Mouse (Mus musculus) lung, embryonic 14.5 days (tissue): ENCODE measurements at regions not wholly inside any gene's neighbourhood (a gene's known extent, or its start where the extent isn't known, plus 50 kb on each side); places are given as distances from the start of the nearest gene placed in this dataset.

Experiments used
- ATAC-seq: fragments of 200-750 bp; cut with Nextera tagmentation; 2 replicates; pipeline ENCODE4 v1.8.0; 2017; ENCODE audit warnings: mild to moderate bottlenecking, moderate TSS enrichment, moderate library complexity; ENCODE audit not compliant: insufficient read depth
- DNase-seq: peaks from one replicate; pipeline ENCODE4 v3.0.0-alpha.2; 2015
- H3K27ac ChIP-seq: fragments of 300-500 bp; sonication (generic); 2 replicates; pipeline ENCODE4 v1.5.1; 2014; ENCODE audit warnings: low read depth, mild to moderate bottlenecking, moderate library complexity
- H3K27me3 ChIP-seq: fragments of 300-500 bp; sonication (generic); 2 replicates; pipeline ENCODE4 v1.6.1; 2014; ENCODE audit warnings: low read length, control low read depth; ENCODE audit not compliant: insufficient read depth
- H3K36me3 ChIP-seq: fragments of 300-500 bp; sonication (generic); 2 replicates; pipeline ENCODE4 v1.6.1; 2014; ENCODE audit warnings: control low read depth; ENCODE audit not compliant: insufficient read depth
- H3K4me1 ChIP-seq: fragments of 300-500 bp; sonication (generic); 2 replicates; pipeline ENCODE4 v1.6.1; 2014; ENCODE audit warnings: antibody characterized with exemption, control low read depth; ENCODE audit not compliant: insufficient read depth
- H3K4me2 ChIP-seq: fragments of 300-500 bp; sonication (generic); 2 replicates; pipeline ENCODE4 v1.6.1; 2014; ENCODE audit warnings: mild to moderate bottlenecking
- H3K4me3 ChIP-seq: fragments of 300-500 bp; sonication (generic); 2 replicates; pipeline ENCODE4 v1.5.1; 2014; ENCODE audit warnings: low read depth, low read length
- H3K9ac ChIP-seq: fragments of 300-500 bp; sonication (generic); 2 replicates; pipeline ENCODE4 v1.6.1; 2014
- H3K9me3 ChIP-seq: fragments of 300-500 bp; sonication (generic); 2 replicates; pipeline ENCODE4 v1.6.1; 2016; ENCODE audit warnings: low read depth, low read length, control low read depth
- CTCF ChIP-seq: IDR thresholded peaks from 2 replicates; pipeline ENCODE4 v1.5.1; 2016; ENCODE audit warnings: antibody characterized with exemption, low read depth
- WGBS: fragments of 180-500 bp; shearing (Covaris S2); extraction: QIAGEN DNeasy Blood & Tissue Kit; methylation state at CpG from one replicate; pipeline ENCODE4 v1.1.7; 2014; 5-methylcytosine and 5-hydroxymethylcytosine counted together

DNA sequence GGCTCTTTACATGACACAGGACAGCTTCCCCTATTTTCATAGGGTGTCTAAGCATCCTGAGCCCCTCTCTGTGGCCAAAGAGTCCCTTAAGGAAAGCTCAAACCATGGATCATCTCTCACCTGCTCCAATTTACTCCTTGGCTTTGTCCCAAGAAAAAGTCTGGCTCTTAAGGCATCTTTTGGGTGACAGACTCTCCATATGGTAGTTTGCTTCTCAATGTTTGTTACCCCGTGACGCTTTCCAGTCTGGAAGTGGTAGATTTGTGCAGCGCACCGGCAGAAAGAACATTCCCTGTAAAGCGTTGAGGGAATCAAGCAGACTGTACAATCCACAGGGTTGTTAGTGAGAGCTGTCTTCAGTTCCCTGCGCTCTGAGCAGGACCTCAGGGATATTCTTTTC lies 350.8 kb upstream of the Arid1b start:
- ATAC-seq = no peak
- Histone ChIP-seq H3K4me1 (no peaks in the 10 kb centered on the region), H3K27me3 (no peaks in the 10 kb centered on the region), H3K9me3 (no peaks in the 10 kb centered on the region), H3K36me3 (no peaks in the 10 kb centered on the region), H3K9ac (no peak overlapping the region), H3K4me3 (no peak overlapping the region), H3K4me2 (no peak overlapping the region), H3K27ac (no peak overlapping the region)
- no peak for TF ChIP-seq CTCF
- DNase-seq = no peak
- 56% methylated on average over 6 of the region's 6 CpGs for WGBS

DNA sequence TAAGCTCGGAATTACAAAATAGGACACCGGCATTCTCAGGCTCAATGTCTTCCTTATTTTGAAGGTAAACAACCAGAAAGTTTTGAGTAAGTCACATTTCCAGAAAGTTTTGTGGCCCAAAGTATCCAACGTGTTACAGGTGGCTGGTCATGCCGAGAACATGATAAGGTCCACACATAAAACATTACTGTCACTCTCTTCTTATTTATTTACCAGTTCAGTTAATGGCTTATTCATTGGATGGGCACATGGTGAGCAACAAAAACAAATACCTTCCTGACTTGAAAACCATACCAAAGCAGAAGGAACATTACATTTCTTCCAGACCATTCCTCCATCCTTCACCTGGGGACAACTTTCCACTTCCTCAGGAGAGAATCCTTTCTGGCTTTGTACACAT lies 345.5 kb upstream of the Arid1b start:
- 75% methylated on average over 4 of the region's 4 CpGs for WGBS
- TF ChIP-seq CTCF = no peak

DNA sequence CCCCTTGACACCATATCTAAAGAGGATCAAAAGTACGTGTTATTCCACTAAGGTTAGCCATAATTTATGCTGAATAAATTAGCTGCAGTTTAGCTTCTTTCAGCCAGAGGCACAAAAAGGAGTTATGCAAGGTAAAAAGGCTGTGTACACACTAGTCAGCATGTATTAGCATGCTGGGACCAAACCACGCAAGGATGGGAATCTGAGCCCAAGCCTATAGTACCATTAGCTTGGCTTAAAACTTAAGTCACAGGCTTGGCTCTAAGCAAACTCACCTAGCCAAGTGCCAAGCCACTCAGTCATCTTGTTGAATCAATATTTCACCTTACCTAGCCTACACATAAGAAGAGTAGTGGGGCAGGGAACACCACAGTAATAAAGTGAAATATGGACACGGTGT lies 339.9 kb upstream of the Arid1b start:
- TF ChIP-seq CTCF = no peak

More for the DNA sequence above, 345.5 kb upstream of the Arid1b start:
- no peak overlapping the region for H3K4me2 ChIP-seq
- ATAC-seq (no peak), DNase-seq (no peak)
- H3K4me3 ChIP-seq = no peak overlapping the region
- no peaks in the 10 kb centered on the region for H3K9me3 ChIP-seq
- no peaks in the 10 kb centered on the region for H3K4me1 ChIP-seq
- no peaks in the 10 kb centered on the region for H3K36me3 ChIP-seq
- H3K27ac ChIP-seq = no peak overlapping the region
- H3K27me3 ChIP-seq = no peaks in the 10 kb centered on the region
- H3K9ac ChIP-seq = no peak overlapping the region

DNA sequence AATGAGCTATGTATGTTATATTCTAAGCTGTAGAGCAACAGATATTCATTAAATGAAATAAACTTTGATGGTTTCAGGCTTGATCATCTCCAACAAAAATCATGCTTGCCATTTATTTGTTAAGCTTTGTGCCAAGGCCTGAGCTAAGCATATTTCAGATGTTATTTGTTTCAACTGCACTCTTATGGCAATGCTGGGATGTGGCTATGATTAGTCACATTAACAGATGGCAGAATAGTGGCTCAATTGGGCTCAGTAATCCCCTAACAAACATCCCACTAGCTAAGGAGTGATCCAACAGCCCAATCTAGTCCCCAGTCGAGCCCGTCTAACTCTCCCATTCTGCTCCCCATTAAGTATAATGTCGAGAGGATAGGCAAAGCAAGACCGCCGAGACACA lies 332.1 kb upstream of the Arid1b start:
- 88% methylated on average over 5 of the region's 5 CpGs for WGBS
- no peaks in the 10 kb centered on the region for H3K4me1 ChIP-seq
- no peak overlapping the region for H3K4me2 ChIP-seq
- H3K36me3 ChIP-seq = no peaks in the 10 kb centered on the region
- no peaks in the 10 kb centered on the region for H3K27me3 ChIP-seq
- no peak overlapping the region for H3K9ac ChIP-seq
- no peaks in the 10 kb centered on the region for H3K9me3 ChIP-seq
- H3K27ac ChIP-seq = no peak overlapping the region
- DNase-seq (no peak), ATAC-seq (no peak)
- TF ChIP-seq CTCF = no peak
- H3K4me3 ChIP-seq = no peak overlapping the region

More for the DNA sequence above, 339.9 kb upstream of the Arid1b start:
- Histone ChIP-seq H3K4me3 (no peak overlapping the region), H3K27ac (no peak overlapping the region), H3K4me2 (no peak overlapping the region), H3K9me3 (no peaks in the 10 kb centered on the region), H3K9ac (no peak overlapping the region), H3K4me1 (no peaks in the 10 kb centered on the region), H3K36me3 (no peaks in the 10 kb centered on the region), H3K27me3 (no peaks in the 10 kb centered on the region)
- WGBS = 78% methylated on average over 3 of the region's 3 CpGs
- ATAC-seq (no peak), DNase-seq (no peak)

DNA sequence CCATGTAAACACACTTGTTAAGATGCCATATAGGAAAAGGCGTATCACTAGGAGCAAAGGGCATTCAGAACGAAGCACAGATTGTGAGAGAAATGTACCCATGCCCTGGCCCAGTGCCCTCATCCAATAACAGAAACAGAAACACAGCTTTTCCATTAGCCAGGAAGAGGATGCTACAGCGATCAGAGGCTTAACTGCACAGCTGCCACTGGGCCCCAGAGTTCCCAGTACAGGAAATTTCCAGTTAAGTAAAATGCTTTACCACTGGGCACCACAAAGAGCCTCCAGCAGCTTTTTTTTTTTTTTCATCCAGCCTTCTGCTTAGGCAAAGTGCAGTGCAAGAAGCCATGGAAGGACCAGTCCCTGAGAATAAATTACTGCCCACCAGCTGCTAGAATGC lies 325.6 kb upstream of the Arid1b start:
- DNase-seq = no peak
- H3K9me3 ChIP-seq = no peaks in the 10 kb centered on the region
- H3K36me3 ChIP-seq = no peaks in the 10 kb centered on the region
- no peak overlapping the region for H3K9ac ChIP-seq
- 67% methylated on average over 3 of the region's 3 CpGs for WGBS
- ATAC-seq = no peak
- no peak for TF ChIP-seq CTCF
- no peak overlapping the region for H3K4me2 ChIP-seq
- no peak overlapping the region for H3K27ac ChIP-seq
- no peak overlapping the region for H3K4me3 ChIP-seq
- H3K4me1 ChIP-seq = no peaks in the 10 kb centered on the region
- no peaks in the 10 kb centered on the region for H3K27me3 ChIP-seq

DNA sequence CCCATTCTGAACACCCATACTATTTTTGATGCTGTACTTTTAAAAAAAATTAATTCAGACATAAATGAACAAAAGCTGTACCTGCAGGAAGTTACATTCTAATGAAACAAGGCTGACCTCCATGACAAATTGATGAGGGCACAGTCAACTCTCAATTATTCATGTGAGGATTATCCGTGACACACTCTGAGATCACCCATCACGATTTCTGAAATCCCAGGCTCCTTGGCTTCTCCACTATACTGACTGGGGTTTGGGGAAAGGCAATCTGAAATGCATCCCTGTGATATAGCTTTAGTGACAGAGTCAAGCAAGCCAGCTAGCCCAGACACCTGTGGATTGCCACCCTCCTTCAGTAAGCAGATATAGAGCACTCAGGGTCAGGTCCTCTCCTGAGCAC lies 320.9 kb upstream of the Arid1b start:
- Histone ChIP-seq H3K9ac (no peak overlapping the region), H3K36me3 (no peaks in the 10 kb centered on the region), H3K27ac (no peak overlapping the region), H3K4me3 (no peak overlapping the region), H3K27me3 (no peaks in the 10 kb centered on the region), H3K4me1 (no peaks in the 10 kb centered on the region), H3K4me2 (no peak overlapping the region), H3K9me3 (no peaks in the 10 kb centered on the region)
- ATAC-seq (no peak), DNase-seq (no peak)
- 66% methylated on average over 2 of the region's 2 CpGs for WGBS
- TF ChIP-seq CTCF = no peak

DNA sequence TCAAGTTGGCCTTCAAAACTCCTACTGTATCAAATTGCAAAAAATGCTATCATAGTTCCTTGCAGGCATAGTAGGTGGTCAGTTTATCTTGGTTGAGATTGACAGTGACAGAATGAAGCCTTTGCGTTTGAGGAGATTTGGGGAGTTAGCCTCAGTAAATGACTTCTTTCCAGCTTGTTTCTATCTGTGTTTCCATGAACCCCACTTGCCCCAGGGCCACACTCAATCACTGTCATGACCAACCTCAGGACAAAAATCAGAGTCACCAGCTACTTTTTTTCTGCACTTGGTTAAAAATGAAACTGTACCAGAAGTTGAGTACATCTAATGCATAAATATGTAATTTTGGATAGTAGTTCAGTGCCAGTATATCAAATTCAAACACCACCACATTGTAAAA lies 287.7 kb upstream of the Arid1b start:
- Histone ChIP-seq H3K9me3 (no peaks in the 10 kb centered on the region), H3K27ac (no peak overlapping the region), H3K27me3 (no peaks in the 10 kb centered on the region), H3K4me2 (no peak overlapping the region), H3K4me1 (no peaks in the 10 kb centered on the region), H3K36me3 (no peaks in the 10 kb centered on the region), H3K9ac (no peak overlapping the region), H3K4me3 (no peak overlapping the region)
- TF ChIP-seq CTCF = no peak
- ATAC-seq (no peak), DNase-seq (no peak)
- 42% methylated on average over 1 of the region's 1 CpGs for WGBS

DNA sequence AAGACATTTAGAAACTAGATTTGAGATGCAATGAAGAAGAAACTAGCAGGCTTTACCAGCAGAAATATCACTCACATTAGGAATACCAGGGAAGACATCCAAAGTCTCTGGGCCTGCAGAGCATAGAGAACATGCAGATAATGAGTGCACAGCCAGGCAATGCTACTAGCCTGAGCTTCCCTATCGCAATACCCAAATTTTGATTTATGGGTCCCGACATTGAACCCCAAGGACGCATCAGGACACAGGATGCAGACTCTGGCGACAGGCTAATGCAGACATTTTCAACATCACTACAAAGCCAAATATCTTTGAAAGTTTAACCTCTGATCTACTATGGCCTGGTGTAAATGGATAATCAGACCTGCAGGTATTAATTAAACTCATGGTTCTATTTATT lies 273.1 kb upstream of the Arid1b start:
- Histone ChIP-seq H3K4me1 (no peaks in the 10 kb centered on the region), H3K4me2 (no peak overlapping the region), H3K4me3 (no peak overlapping the region), H3K9me3 (no peaks in the 10 kb centered on the region), H3K27me3 (no peaks in the 10 kb centered on the region), H3K27ac (no peak overlapping the region), H3K36me3 (no peaks in the 10 kb centered on the region), H3K9ac (no peak overlapping the region)
- no peak for TF ChIP-seq CTCF
- 87% methylated on average over 4 of the region's 4 CpGs for WGBS
- DNase-seq (no peak), ATAC-seq (no peak)
